Mouse (Mus musculus): ENCODE data around the gene Dpf1.

DNA sequence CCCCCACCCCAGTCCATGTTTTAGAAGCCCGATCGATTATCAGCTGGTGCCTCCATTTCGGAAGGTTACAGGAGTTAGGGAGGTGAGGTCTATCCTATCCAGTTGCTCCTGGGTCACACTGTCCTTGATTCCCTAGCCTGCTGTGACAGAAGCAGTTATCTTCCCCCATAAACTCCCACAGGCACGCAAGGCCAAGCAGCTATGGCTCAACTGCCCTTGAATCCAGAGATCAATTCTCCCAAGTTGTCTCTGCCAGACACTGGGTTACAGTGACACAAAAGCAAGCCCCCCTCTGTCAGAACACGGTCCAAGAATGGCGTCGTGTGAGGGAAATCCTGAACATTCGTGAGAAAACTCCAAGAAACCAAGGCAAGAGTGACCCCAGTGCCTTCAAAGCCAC lies 51.7 kb downstream of the Dpf1 start:
- TF ChIP-seq CHD2 (IDR thresholded peaks at IDR 0.05; ENCODE audit: low read length) (no peak), MAFK (IDR thresholded peaks at IDR 0.05; ENCODE audit: borderline replicate concordance, low read depth, low read length) (no peak), ETS1 (IDR thresholded peaks at IDR 0.05; ENCODE audit: low read depth, low read length) (no peak), CHD1 (IDR thresholded peaks at IDR 0.05; ENCODE audit: low read depth, low read length) (no peak), ZKSCAN1 (IDR thresholded peaks at IDR 0.05; ENCODE audit: low read depth, low read length) (no peak), UBTF (IDR thresholded peaks at IDR 0.05; ENCODE audit: borderline replicate concordance, insufficient read depth, low read depth, low read length) (no peak), ZMIZ1 (IDR thresholded peaks at IDR 0.05; ENCODE audit: low read depth, low read length) (no peak), EP300 (IDR thresholded peaks at IDR 0.05; ENCODE audit: low read depth in 1 of 2, low read length in 2 of 2) (no peak)
